Mouse (Mus musculus): ENCODE results near the gene Gm20403.

DNA sequence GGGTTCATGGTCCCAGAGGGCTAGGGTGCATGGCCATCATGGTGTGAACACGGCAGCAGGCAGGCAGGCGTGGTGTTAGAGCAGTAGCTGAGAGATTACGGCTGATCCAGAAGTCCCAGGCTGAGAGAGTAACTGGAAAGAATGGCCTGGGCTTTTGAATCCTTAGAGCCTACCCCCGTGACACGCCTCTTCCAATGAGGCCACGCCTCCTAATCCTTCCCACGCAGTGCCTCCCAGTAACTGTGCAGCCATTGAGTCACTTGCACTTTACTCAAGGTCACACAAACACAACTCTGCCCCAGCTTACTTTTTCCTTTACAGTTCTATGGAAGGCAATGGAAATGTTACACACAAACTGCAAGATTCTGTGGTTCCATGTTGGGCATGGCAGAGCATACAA lies 19.7 kb upstream of the Gm20403 start:
- TF ChIP-seq CTCF (conservative IDR thresholded peaks at IDR 0.05; ENCODE audit: insufficient read depth, insufficient read length, low read depth, low read length) (no peak), POLR2A (IDR thresholded peaks at IDR 0.05; ENCODE audit: low read depth, low read length) (no peak)

Data from kidney, adult 2 months (tissue).